Mouse (Mus musculus): ENCODE measurements around the gene Lrrk2. TPM values are rescaled to one million over a fixed set of nuclear protein-coding genes. Genes with fewer than 3 reads are reported as not detected.

Gene Lrrk2
- polyA plus RNA-seq, 1 experiment from 2014 or later = 8.3 TPM

GRCm38 (mm10) chr15:91753378-91754080, 80.6 kb downstream of the Lrrk2 start:
- no peaks in the 10 kb centered on the region for H3K9me3 ChIP-seq (ENCODE audit: low read depth, low read length)
- DNase-seq (peak; percentile 8), ATAC-seq (ENCODE audit: insufficient read depth) (peak; percentile 54; the same call in 1 of the 2 replicates)
- no peak for TF ChIP-seq CTCF (IDR thresholded peaks at IDR 0.05; ENCODE audit: low read depth)
- no peak overlapping the region for H3K4me2 ChIP-seq
- no peak overlapping the region for H3K9ac ChIP-seq
- H3K36me3 ChIP-seq (ENCODE audit: insufficient read depth) = peaks cover 3% of the 10 kb centered on the region; the same call in 1 of the 2 replicates
- H3K27ac ChIP-seq (ENCODE audit: low read depth) = no peak overlapping the region
- H3K4me1 ChIP-seq (ENCODE audit: insufficient read depth) = no peaks in the 10 kb centered on the region
- no peak overlapping the region for H3K4me3 ChIP-seq (ENCODE audit: low read depth, low read length)
- H3K27me3 ChIP-seq (ENCODE audit: insufficient read depth, low read length) = no peaks in the 10 kb centered on the region
- WGBS = 65% methylated on average over 14 of the region's 14 CpGs

GRCm38 (mm10) chr15:91754546-91754945, 81.6 kb downstream of the Lrrk2 start:
- Histone ChIP-seq H3K9ac (no peak overlapping the region), H3K27ac (ENCODE audit: low read depth) (no peak overlapping the region), H3K27me3 (ENCODE audit: insufficient read depth, low read length) (no peaks in the 10 kb centered on the region), H3K9me3 (ENCODE audit: low read depth, low read length) (no peaks in the 10 kb centered on the region), H3K4me1 (ENCODE audit: insufficient read depth) (no peaks in the 10 kb centered on the region), H3K4me2 (peak overlapping the region; percentile 21; the same call in 1 of the 2 replicates), H3K4me3 (ENCODE audit: low read depth, low read length) (no peak overlapping the region), H3K36me3 (ENCODE audit: insufficient read depth) (peaks cover 3% of the 10 kb centered on the region; the same call in 1 of the 2 replicates)
- ATAC-seq (ENCODE audit: insufficient read depth) (no peak), DNase-seq (peak; percentile 87)
- TF ChIP-seq CTCF (IDR thresholded peaks at IDR 0.05; ENCODE audit: low read depth) = peak; percentile 60
- 17% methylated on average over 3 of the region's 3 CpGs for WGBS

GRCm38 (mm10) chr15:91755756-91756155, 82.8 kb downstream of the Lrrk2 start:
- Histone ChIP-seq H3K27ac (ENCODE audit: low read depth) (no peak overlapping the region), H3K4me1 (ENCODE audit: insufficient read depth) (no peaks in the 10 kb centered on the region), H3K36me3 (ENCODE audit: insufficient read depth) (0 out of 2 replicates have a peak, but pooled peaks cover 3% of the 10 kb centered on the region), H3K27me3 (ENCODE audit: insufficient read depth, low read length) (no peaks in the 10 kb centered on the region), H3K4me2 (no peak overlapping the region), H3K4me3 (ENCODE audit: low read depth, low read length) (no peak overlapping the region), H3K9me3 (ENCODE audit: low read depth, low read length) (no peaks in the 10 kb centered on the region), H3K9ac (no peak overlapping the region)
- TF ChIP-seq CTCF (IDR thresholded peaks at IDR 0.05; ENCODE audit: low read depth) = no peak
- no peak for ATAC-seq (ENCODE audit: insufficient read depth)
- DNase-seq = no peak
- WGBS = 76% methylated on average over 16 of the region's 16 CpGs

- Histone ChIP-seq H3K4me2 (no peak overlapping the region), H3K27ac (ENCODE audit: low read depth) (no peak overlapping the region), H3K27me3 (ENCODE audit: insufficient read depth, low read length) (no peaks in the 10 kb centered on the region), H3K4me3 (ENCODE audit: low read depth, low read length) (no peak overlapping the region), H3K4me1 (ENCODE audit: insufficient read depth) (no peaks in the 10 kb centered on the region), H3K36me3 (ENCODE audit: insufficient read depth) (no peaks in the 10 kb centered on the region), H3K9ac (no peak overlapping the region), H3K9me3 (ENCODE audit: low read depth, low read length) (no peaks in the 10 kb centered on the region)
- no peak for TF ChIP-seq CTCF (IDR thresholded peaks at IDR 0.05; ENCODE audit: low read depth)
- 48% methylated on average over 4 of the region's 4 CpGs for WGBS
- ATAC-seq (ENCODE audit: insufficient read depth) (no peak), DNase-seq (no peak)
These were observed 99.1 kb downstream of the Lrrk2 start for GRCm38 (mm10) chr15:91772041-91772440.

- TF ChIP-seq CTCF (IDR thresholded peaks at IDR 0.05; ENCODE audit: low read depth) = no peak
- Histone ChIP-seq H3K4me1 (ENCODE audit: insufficient read depth) (no peaks in the 10 kb centered on the region), H3K4me3 (ENCODE audit: low read depth, low read length) (no peak overlapping the region), H3K36me3 (ENCODE audit: insufficient read depth) (no peaks in the 10 kb centered on the region), H3K27me3 (ENCODE audit: insufficient read depth, low read length) (no peaks in the 10 kb centered on the region), H3K9me3 (ENCODE audit: low read depth, low read length) (no peaks in the 10 kb centered on the region), H3K4me2 (no peak overlapping the region), H3K27ac (ENCODE audit: low read depth) (no peak overlapping the region), H3K9ac (no peak overlapping the region)
- WGBS = 89% methylated on average over 9 of the region's 9 CpGs
- no peak for ATAC-seq (ENCODE audit: insufficient read depth)
- no peak for DNase-seq
These were observed 106.2 kb downstream of the Lrrk2 start for GRCm38 (mm10) chr15:91779166-91779565.

- peak; percentile 84 for DNase-seq
- Histone ChIP-seq H3K9ac (no peak overlapping the region), H3K36me3 (ENCODE audit: insufficient read depth) (no peaks in the 10 kb centered on the region), H3K4me3 (ENCODE audit: low read depth, low read length) (no peak overlapping the region), H3K9me3 (ENCODE audit: low read depth, low read length) (no peaks in the 10 kb centered on the region), H3K4me1 (ENCODE audit: insufficient read depth) (no peaks in the 10 kb centered on the region), H3K27ac (ENCODE audit: low read depth) (no peak overlapping the region), H3K4me2 (no peak overlapping the region), H3K27me3 (ENCODE audit: insufficient read depth, low read length) (no peaks in the 10 kb centered on the region)
- ATAC-seq (ENCODE audit: insufficient read depth) = no peak
- peak; percentile 81 for TF ChIP-seq CTCF (IDR thresholded peaks at IDR 0.05; ENCODE audit: low read depth)
- WGBS = 27% methylated on average over 6 of the region's 6 CpGs
These were observed 108.2 kb downstream of the Lrrk2 start for GRCm38 (mm10) chr15:91781172-91781571.

GRCm38 (mm10) chr15:91788338-91788737, 115.4 kb downstream of the Lrrk2 start:
- Histone ChIP-seq H3K4me1 (ENCODE audit: insufficient read depth) (no peaks in the 10 kb centered on the region), H3K4me3 (ENCODE audit: low read depth, low read length) (no peak overlapping the region), H3K9me3 (ENCODE audit: low read depth, low read length) (no peaks in the 10 kb centered on the region), H3K27me3 (ENCODE audit: insufficient read depth, low read length) (no peaks in the 10 kb centered on the region), H3K36me3 (ENCODE audit: insufficient read depth) (peaks cover 4% of the 10 kb centered on the region; the same call in 1 of the 2 replicates), H3K27ac (ENCODE audit: low read depth) (no peak overlapping the region), H3K9ac (no peak overlapping the region), H3K4me2 (no peak overlapping the region)
- ATAC-seq (ENCODE audit: insufficient read depth) (no peak), DNase-seq (no peak)
- 90% methylated on average over 11 of the region's 11 CpGs for WGBS
- TF ChIP-seq CTCF (IDR thresholded peaks at IDR 0.05; ENCODE audit: low read depth) = no peak
